Mouse (Mus musculus) embryonic facial prominence, embryonic 11.5 days (tissue): ENCODE measurements around the gene Cst12. TPM values are rescaled to one million over a fixed set of nuclear protein-coding genes. Genes with fewer than 3 reads are reported as not detected.

Experiments
- ATAC-seq: fragments of 200-750 bp; cut with Nextera tagmentation; replicated peaks from 2 replicates; pipeline ENCODE4 v1.8.0; 2017; ENCODE audit warnings: low read depth; ENCODE audit not compliant: insufficient number of reproducible peaks, low FRiP score, low TSS enrichment
- DNase-seq: peaks from one replicate; pipeline ENCODE4 v3.0.0-alpha.2; 2015; ENCODE audit warnings: low spot score
- H3K27ac ChIP-seq: fragments of 300-500 bp; sonication (generic); replicated peaks from 2 replicates; pipeline ENCODE4 v1.5.1; 2014; ENCODE audit warnings: mild to moderate bottlenecking, low read depth, low read length, control low read depth
- H3K27me3 ChIP-seq: fragments of 300-500 bp; sonication (generic); 2 replicates; pipeline ENCODE4 v1.6.1; 2014; ENCODE audit warnings: mild to moderate bottlenecking, low read length, moderate library complexity, mixed read lengths; ENCODE audit not compliant: control insufficient read depth, insufficient read depth
- H3K36me3 ChIP-seq: fragments of 300-500 bp; sonication (generic); replicated peaks from 2 replicates; pipeline ENCODE4 v1.6.1; 2014; ENCODE audit warnings: low read depth, mild to moderate bottlenecking, low read length, moderate library complexity, mixed read lengths; ENCODE audit not compliant: control insufficient read depth, insufficient read depth
- H3K4me1 ChIP-seq: fragments of 300-500 bp; sonication (generic); 2 replicates; pipeline ENCODE4 v1.6.1; 2014; ENCODE audit warnings: low read length, mixed read lengths; ENCODE audit not compliant: control insufficient read depth, insufficient read depth
- H3K4me2 ChIP-seq: fragments of 300-500 bp; sonication (generic); 2 replicates; pipeline ENCODE4 v1.6.1; 2014; ENCODE audit warnings: low read depth, mild to moderate bottlenecking, control low read depth, low read length, moderate library complexity
- H3K4me3 ChIP-seq: fragments of 300-500 bp; sonication (generic); 2 replicates; pipeline ENCODE4 v1.5.1; 2014; ENCODE audit warnings: low read depth, low read length, control low read depth
- H3K9ac ChIP-seq: fragments of 300-500 bp; sonication (generic); replicated peaks from 2 replicates; pipeline ENCODE4 v1.6.1; 2014; ENCODE audit warnings: mild to moderate bottlenecking, control low read depth, low read length
- H3K9me3 ChIP-seq: fragments of 300-500 bp; sonication (generic); replicated peaks from 2 replicates; pipeline ENCODE4 v1.6.1; 2016; ENCODE audit warnings: mild to moderate bottlenecking, low read length, inconsistent platforms, mixed read lengths; ENCODE audit not compliant: control insufficient read depth
- WGBS: fragments of 180-500 bp; shearing (Covaris S2); extraction: QIAGEN DNeasy Blood & Tissue Kit; methylation state at CpG from one replicate; pipeline ENCODE4 v1.1.7; 2014; 5-methylcytosine and 5-hydroxymethylcytosine counted together
- polyA plus RNA-seq: library from polyadenylated mRNA; unstranded; fragments of >200 nt; fragmentation: Nextera tagmentation; extraction: Ambion mirVana; gene quantifications from 2 replicates; pipeline ENCODE4 v1.2.1, GENCODE M21; 2014

Cst12 gene
- polyA plus RNA-seq, 1 experiment from 2014 or later, result not detected

GRCm38 (mm10) chr2:148838075-148838777 is 49.1 kb downstream of the Cst12 start:
- Histone ChIP-seq H3K36me3 (no peaks in the 10 kb centered on the region), H3K4me1 (no peaks in the 10 kb centered on the region), H3K27me3 (no peaks in the 10 kb centered on the region), H3K9me3 (no peaks in the 10 kb centered on the region), H3K4me2 (no peak overlapping the region), H3K9ac (no peak overlapping the region), H3K4me3 (no peak overlapping the region), H3K27ac (no peak overlapping the region)
- ATAC-seq (no peak), DNase-seq (no peak)
- 85% methylated on average over 5 of the region's 5 CpGs for WGBS

DNA sequence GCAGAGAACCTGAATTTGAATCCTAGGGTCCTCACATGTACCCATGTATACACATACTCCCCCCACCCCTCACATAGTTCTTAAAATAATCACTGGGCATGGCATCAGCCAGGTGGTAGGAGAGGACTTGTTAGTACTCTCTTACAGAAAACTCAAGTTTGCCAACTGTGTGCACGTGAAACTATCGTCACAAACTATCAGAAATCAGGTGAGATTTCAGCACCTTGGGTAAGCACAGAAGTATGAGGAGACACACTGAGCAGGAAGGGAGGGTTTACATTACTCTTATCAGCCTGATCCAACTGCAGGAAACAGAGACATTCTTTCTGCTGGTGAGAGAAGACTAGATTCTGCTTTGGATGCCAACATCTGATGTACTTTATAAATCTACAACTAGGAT is 50.1 kb downstream of the Cst12 start:
- ATAC-seq (no peak), DNase-seq (no peak)
- Histone ChIP-seq H3K4me3 (no peak overlapping the region), H3K4me2 (no peak overlapping the region), H3K9me3 (no peaks in the 10 kb centered on the region), H3K27me3 (no peaks in the 10 kb centered on the region), H3K9ac (no peak overlapping the region), H3K4me1 (no peaks in the 10 kb centered on the region), H3K27ac (no peak overlapping the region), H3K36me3 (no peaks in the 10 kb centered on the region)
- WGBS, result 85% methylated on average over 2 of the region's 2 CpGs

Other genes with a start within 250 kb of the Cst12 start
- 131 and 134 TPM in 2 replicates for gene Nxt1, start 116.8 kb upstream of the Cst12 start, polyA plus RNA-seq
- 27.3 and 30.8 TPM in 2 replicates for gene Gzf1, start 108.3 kb upstream of the Cst12 start, polyA plus RNA-seq
- gene Napb, start 56.9 kb upstream of the Cst12 start, polyA plus RNA-seq, result 5.6 and 7.4 TPM in 2 replicates
- not detected in 2 replicates for gene Cstl1, start 39.0 kb upstream of the Cst12 start, polyA plus RNA-seq
- not detected in 2 replicates for gene Cst11, start 17.9 kb upstream of the Cst12 start, polyA plus RNA-seq
- gene 8030411F24Rik, start 7.4 kb upstream of the Cst12 start, polyA plus RNA-seq, result not detected in 2 replicates
- gene Cst8, start 9.4 kb downstream of the Cst12 start, polyA plus RNA-seq, result not detected in 2 replicates
- not detected in 2 replicates for gene Cst13, start 30.7 kb downstream of the Cst12 start, polyA plus RNA-seq
- not detected in 2 replicates for gene Cst9, start 45.8 kb downstream of the Cst12 start, polyA plus RNA-seq
- gene 9230104L09Rik, start 75.7 kb downstream of the Cst12 start, polyA plus RNA-seq, result not detected in 2 replicates
- 315 and 334 TPM in 2 replicates for gene Cst3, start 86.3 kb downstream of the Cst12 start, polyA plus RNA-seq
- gene Gm1330, start 213.9 kb downstream of the Cst12 start, polyA plus RNA-seq, result not detected in 2 replicates
- not detected in 2 replicates for gene Gm10750, start 227.9 kb downstream of the Cst12 start, polyA plus RNA-seq